Mouse (Mus musculus): ENCODE measurements around the gene Vps41. TPM values are rescaled to one million over a fixed set of nuclear protein-coding genes. Genes with fewer than 3 reads are reported as not detected.

The Vps41 gene
- total and polyA plus RNA-seq, 3 experiments, result 26.0 to 27.2 TPM; not detected in 1

- no peak for DNase-seq (ENCODE audit: low read depth, low spot score)
- no peaks in the 10 kb centered on the region for H3K36me3 ChIP-seq (ENCODE audit: control insufficient read depth in 1 of 2, insufficient read depth in 2 of 2, low read length in 2 of 2)
- H3K27ac ChIP-seq (ENCODE audit: control insufficient read depth, low read depth, low read length), result no peak overlapping the region
- H3K4me1 ChIP-seq (ENCODE audit: control insufficient read depth in 1 of 2, insufficient read depth in 2 of 2, low read length in 2 of 2), result no peaks in the 10 kb centered on the region
- TF ChIP-seq NRF1 (IDR thresholded peaks at IDR 0.05; ENCODE audit: insufficient read depth, low read depth, low read length, poor library complexity, severe bottlenecking) (no peak), ELF1 (IDR thresholded peaks at IDR 0.05; ENCODE audit: low read depth, low read length) (no peak), ZNF384 (IDR thresholded peaks at IDR 0.05; ENCODE audit: low read depth, low read length) (no peak), MYC (IDR thresholded peaks at IDR 0.05; ENCODE audit: low read depth, low read length) (no peak), TAL1 (IDR thresholded peaks at IDR 0.05; ENCODE audit: low read length) (no peak), MEF2A (IDR thresholded peaks at IDR 0.05; ENCODE audit: extremely low read depth, insufficient replicate concordance, low read depth, low read length, poor library complexity, severe bottlenecking) (no peak), CHD1 (IDR thresholded peaks at IDR 0.05; ENCODE audit: low read depth, low read length) (no peak), BHLHE40 (IDR thresholded peaks at IDR 0.05; ENCODE audit: borderline replicate concordance, low read depth, low read length) (no peak), MAZ (IDR thresholded peaks at IDR 0.05; ENCODE audit: low read depth, low read length) (no peak)
- no peak overlapping the region for H3K4me3 ChIP-seq (ENCODE audit: control insufficient read depth in 1 of 2, insufficient read depth in 1 of 2, low read depth in 2 of 2, low read length in 2 of 2)
- no peaks in the 10 kb centered on the region for H3K9me3 ChIP-seq (replicated peaks; ENCODE audit: insufficient read depth, low read length)
- no peaks in the 10 kb centered on the region for H3K79me2 ChIP-seq (ENCODE audit: control insufficient read depth, insufficient read depth, low read length, poor library complexity)
- no peak overlapping the region for H3K9ac ChIP-seq (ENCODE audit: control insufficient read depth, low read depth, low read length, poor library complexity, severe bottlenecking)
- no peaks in the 10 kb centered on the region for H3K27me3 ChIP-seq (ENCODE audit: control insufficient read depth in 1 of 2, insufficient read depth in 2 of 2, low read length in 2 of 2)
These were observed 122.1 kb downstream of the Vps41 start for GRCm38 (mm10) chr13:18839231-18839630.

DNA sequence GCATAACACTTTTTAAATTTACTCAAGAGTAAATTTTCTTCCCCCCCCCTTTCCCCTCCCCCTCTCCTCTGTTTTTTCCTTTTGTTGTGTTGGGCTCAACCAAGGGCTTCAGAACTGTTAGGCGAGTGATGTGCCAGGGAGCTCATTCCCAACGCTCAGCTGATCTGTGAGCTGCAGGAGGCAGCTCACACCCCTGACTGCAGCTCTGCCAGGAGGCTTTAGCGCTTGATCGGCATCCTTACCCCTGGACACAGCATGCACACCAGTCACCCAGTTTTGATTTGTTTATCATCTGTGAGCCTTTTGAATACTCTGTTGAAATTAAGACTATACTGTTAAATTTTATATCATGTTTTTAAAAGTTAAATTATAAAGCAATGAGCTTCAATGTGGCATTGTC is 123.3 kb downstream of the Vps41 start:
- TF ChIP-seq ETS1 (IDR thresholded peaks at IDR 0.05; ENCODE audit: low read depth, low read length) (no peak), NELFE (IDR thresholded peaks at IDR 0.05; ENCODE audit: low read depth, low read length) (no peak), MXI1 (IDR thresholded peaks at IDR 0.05; ENCODE audit: low read depth, low read length) (no peak), USF1 (IDR thresholded peaks at IDR 0.05; ENCODE audit: low read depth, low read length) (no peak), CTCF (IDR thresholded peaks at IDR 0.05 in 2 of 3, conservative IDR thresholded peaks at IDR 0.05 in 1 of 3; ENCODE audit: control insufficient read depth in 1 of 3, insufficient read depth in 1 of 3, low read depth in 2 of 3, low read length in 3 of 3, poor library complexity in 1 of 3, severe bottlenecking in 1 of 3) (no peak), MYB (IDR thresholded peaks at IDR 0.05; ENCODE audit: low read depth, low read length) (no peak), USF2 (IDR thresholded peaks at IDR 0.05; ENCODE audit: borderline replicate concordance in 1 of 2, insufficient read depth in 1 of 2, low read depth in 1 of 2, low read length in 2 of 2) (no peak), ZC3H11A (IDR thresholded peaks at IDR 0.05; ENCODE audit: low read depth, low read length) (no peak), RCOR1 (IDR thresholded peaks at IDR 0.05; ENCODE audit: low read depth, low read length) (no peak), SIN3A (IDR thresholded peaks at IDR 0.05; ENCODE audit: low read length) (no peak), POLR2A (IDR thresholded peaks at IDR 0.05; ENCODE audit: control insufficient read depth in 1 of 2, insufficient read depth in 1 of 2, low read depth in 1 of 2, low read length in 2 of 2, poor library complexity in 1 of 2) (no peak), RAD21 (IDR thresholded peaks at IDR 0.05; ENCODE audit: low read depth, low read length) (no peak), ELF1 (IDR thresholded peaks at IDR 0.05; ENCODE audit: low read depth, low read length) (no peak), NRF1 (IDR thresholded peaks at IDR 0.05; ENCODE audit: insufficient read depth, low read depth, low read length, poor library complexity, severe bottlenecking) (no peak), MEF2A (IDR thresholded peaks at IDR 0.05; ENCODE audit: extremely low read depth, insufficient replicate concordance, low read depth, low read length, poor library complexity, severe bottlenecking) (no peak), MAZ (IDR thresholded peaks at IDR 0.05; ENCODE audit: low read depth, low read length) (no peak), EP300 (IDR thresholded peaks at IDR 0.05; ENCODE audit: low read depth in 1 of 2, low read length in 2 of 2) (no peak)
- Histone ChIP-seq H3K9ac (ENCODE audit: control insufficient read depth, low read depth, low read length, poor library complexity, severe bottlenecking) (no peak overlapping the region), H3K4me3 (ENCODE audit: control insufficient read depth in 1 of 2, insufficient read depth in 1 of 2, low read depth in 2 of 2, low read length in 2 of 2) (no peak overlapping the region), H3K9me3 (replicated peaks; ENCODE audit: insufficient read depth, low read length) (no peaks in the 10 kb centered on the region), H3K27me3 (ENCODE audit: control insufficient read depth in 1 of 2, insufficient read depth in 2 of 2, low read length in 2 of 2) (no peaks in the 10 kb centered on the region), H3K4me1 (ENCODE audit: control insufficient read depth in 1 of 2, insufficient read depth in 2 of 2, low read length in 2 of 2) (no peaks in the 10 kb centered on the region), H3K36me3 (ENCODE audit: control insufficient read depth in 1 of 2, insufficient read depth in 2 of 2, low read length in 2 of 2) (no peaks in the 10 kb centered on the region), H3K27ac (ENCODE audit: control insufficient read depth, low read depth, low read length) (no peak overlapping the region), H3K79me2 (ENCODE audit: control insufficient read depth, insufficient read depth, low read length, poor library complexity) (no peaks in the 10 kb centered on the region)
- DNase-seq (ENCODE audit: low read depth, low spot score), result no peak

All from MEL (cell line).